Mouse (Mus musculus) ovary, postnatal 10 days (tissue): ENCODE results near the gene Morc2a.
"Not testable (repeated sequence)": the region's sequence is repeated elsewhere in the genome, so short reads cannot be mapped to it uniquely, and the experiment has no call there.

ENCODE experiments used
- DNase-seq: peaks from one replicate; pipeline ENCODE4 v3.0.0; 2022; ENCODE audit warnings: low spot score

Gene Morc2a

GRCm38 (mm10) chr11:3648964-3649841 lies at the start of gene Morc2a:
Morc2a (plus strand) TSS chr11:3649191.
- peak; percentile 89 for DNase-seq

- DNase-seq = not testable (repeated sequence)
Observed at GRCm38 (mm10) chr11:3601966-3602365, 47.0 kb upstream of the Morc2a start.

GRCm38 (mm10) chr11:3602687-3603086 lies 46.3 kb upstream of the Morc2a start:
- DNase-seq = not testable (repeated sequence)

- DNase-seq = no peak
Observed at GRCm38 (mm10) chr11:3606456-3606855, 42.5 kb upstream of the Morc2a start.

GRCm38 (mm10) chr11:3615576-3615975 lies 33.4 kb upstream of the Morc2a start:
- DNase-seq = no peak

GRCm38 (mm10) chr11:3622826-3623225 lies 26.2 kb upstream of the Morc2a start:
- DNase-seq = no peak

- DNase-seq = no peak
Observed at GRCm38 (mm10) chr11:3624391-3625027, 24.5 kb upstream of the Morc2a start.

GRCm38 (mm10) chr11:3628999-3629491 lies 19.9 kb upstream of the Morc2a start:
- DNase-seq = no peak

GRCm38 (mm10) chr11:3633269-3633668 lies 15.7 kb upstream of the Morc2a start:
- not testable (repeated sequence) for DNase-seq

- DNase-seq = no peak
Observed at GRCm38 (mm10) chr11:3647688-3648087, 1.3 kb upstream of the Morc2a start.

- peak; percentile 34 for DNase-seq
Observed at GRCm38 (mm10) chr11:3648305-3648963, 557 bp upstream of the Morc2a start.

GRCm38 (mm10) chr11:3650141-3650540 lies 1.1 kb downstream of the Morc2a start:
- no peak for DNase-seq

GRCm38 (mm10) chr11:3661964-3662363 lies 13.0 kb downstream of the Morc2a start:
- no peak for DNase-seq

GRCm38 (mm10) chr11:3667506-3667905 lies 18.5 kb downstream of the Morc2a start:
- no peak for DNase-seq

GRCm38 (mm10) chr11:3668768-3669167 lies 19.8 kb downstream of the Morc2a start:
- DNase-seq = no peak

- no peak for DNase-seq
Observed at GRCm38 (mm10) chr11:3669849-3670248, 20.9 kb downstream of the Morc2a start.

- no peak for DNase-seq
Observed at GRCm38 (mm10) chr11:3671000-3671628, 22.1 kb downstream of the Morc2a start.

GRCm38 (mm10) chr11:3674545-3674944 lies 25.6 kb downstream of the Morc2a start:
- no peak for DNase-seq

GRCm38 (mm10) chr11:3676423-3676822 lies 27.4 kb downstream of the Morc2a start:
- DNase-seq = no peak

GRCm38 (mm10) chr11:3677204-3677603 lies 28.2 kb downstream of the Morc2a start:
- DNase-seq = no peak

GRCm38 (mm10) chr11:3679771-3680170 lies 30.8 kb downstream of the Morc2a start:
- no peak for DNase-seq

- no peak for DNase-seq
Observed at GRCm38 (mm10) chr11:3683696-3684095, 34.7 kb downstream of the Morc2a start.
